Mouse (Mus musculus) left cerebral cortex, adult 11 months (tissue): ENCODE measurements around the gene Havcr2.
"Not testable (repeated sequence)": the region's sequence is repeated elsewhere in the genome, so short reads cannot be mapped to it uniquely, and the experiment has no call there.

Experiments used
- DNase-seq: peaks from one replicate; pipeline ENCODE4 v3.0.0; 2022; ENCODE audit warnings: low spot score

Gene Havcr2

DNA sequence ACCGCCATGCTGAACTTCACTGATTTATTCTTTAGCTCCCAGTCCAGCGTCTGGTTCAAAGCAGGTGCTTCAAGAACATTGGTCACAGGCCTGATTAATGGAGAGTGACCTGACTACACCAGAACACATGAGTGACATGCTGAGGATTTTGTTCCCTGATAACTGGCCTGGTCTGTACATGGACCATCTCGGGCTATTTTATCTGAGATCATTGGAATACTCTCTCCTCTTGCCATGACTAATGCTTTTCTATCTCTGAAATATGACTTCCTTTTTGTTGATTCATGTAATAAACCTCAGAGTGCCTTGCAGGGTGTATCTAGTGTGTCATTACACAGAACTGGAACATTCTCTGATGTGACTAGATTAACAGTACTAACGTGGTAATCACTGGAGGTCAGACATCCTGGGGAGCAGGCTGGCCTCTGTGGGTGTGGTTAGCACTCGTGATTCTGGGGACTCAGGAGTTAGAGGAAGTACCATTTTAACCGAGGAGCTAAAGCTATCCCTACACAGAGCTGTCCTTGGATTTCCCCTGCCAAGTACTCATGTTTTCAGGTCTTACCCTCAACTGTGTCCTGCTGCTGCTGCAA lies at the start of gene Havcr2:
Havcr2 (plus strand) TSS at position 483 of the 593 bp plus-strand sequence.
- no peak for DNase-seq

DNA sequence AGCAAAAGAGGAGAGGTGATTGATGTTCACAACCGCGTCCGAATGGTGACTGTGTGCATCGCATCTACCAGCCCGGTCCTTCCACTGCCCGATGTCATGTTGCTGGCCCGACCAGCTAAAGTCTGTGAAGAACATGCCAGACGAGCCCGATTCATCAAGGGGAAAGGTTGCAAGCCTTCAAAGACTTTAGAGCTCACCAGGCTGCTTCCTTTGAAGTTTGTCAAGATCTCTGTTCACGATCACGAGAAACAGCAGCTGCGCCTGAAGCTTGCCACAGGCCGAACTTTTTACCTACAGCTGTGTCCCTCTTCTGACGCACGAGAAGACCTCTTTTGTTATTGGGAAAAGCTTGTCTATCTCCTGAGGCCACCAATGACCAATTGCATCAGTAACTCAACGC lies 49.7 kb upstream of the Havcr2 start:
- DNase-seq, result no peak

DNA sequence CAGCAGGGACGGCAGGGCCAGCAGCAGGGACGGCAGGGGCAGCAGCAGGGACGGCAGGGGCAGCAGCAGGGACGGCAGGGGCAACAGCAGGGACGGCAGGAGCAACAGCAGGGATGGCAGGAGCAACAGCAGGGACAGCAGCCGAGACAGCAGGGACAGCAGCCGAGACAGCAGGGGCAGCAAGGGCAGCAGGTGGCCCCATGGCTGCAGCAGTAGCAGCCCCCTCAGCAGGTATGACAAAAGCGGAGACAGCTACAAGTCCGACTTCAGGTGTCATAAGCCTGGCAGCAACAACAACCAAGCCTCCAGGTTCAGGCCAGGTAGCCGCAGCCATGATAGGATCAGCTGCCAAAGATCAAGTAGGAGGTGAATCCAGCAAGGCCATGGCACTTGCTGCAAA lies 48.0 kb upstream of the Havcr2 start:
- no peak for DNase-seq

DNA sequence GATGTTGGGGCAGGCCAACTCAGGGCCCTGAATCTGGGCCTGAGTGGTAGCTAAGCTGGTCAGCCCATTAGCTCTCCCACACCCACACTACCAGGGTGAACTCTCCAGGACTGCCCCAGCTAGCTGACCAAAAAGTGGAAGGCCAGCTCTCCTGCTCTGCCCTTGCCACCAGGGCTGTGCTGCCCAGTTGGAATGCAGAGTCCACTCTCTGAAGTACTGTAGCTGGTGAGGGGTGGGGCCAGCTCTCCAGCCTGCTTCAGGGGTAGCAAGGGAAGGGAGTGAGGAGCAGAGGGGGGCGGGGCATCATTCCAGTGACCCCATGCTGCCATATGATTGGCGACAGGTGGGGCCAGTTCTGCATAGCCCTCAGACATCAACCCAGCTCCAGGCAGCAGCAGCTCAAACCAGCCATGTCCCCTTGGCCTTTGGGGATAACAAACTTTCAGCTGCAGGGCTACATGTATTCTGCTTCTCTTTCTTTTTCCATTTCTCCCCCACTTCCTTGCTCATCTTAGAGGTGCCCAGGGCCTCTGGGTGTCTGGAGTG lies 44.6 kb upstream of the Havcr2 start:
- no peak for DNase-seq

DNA sequence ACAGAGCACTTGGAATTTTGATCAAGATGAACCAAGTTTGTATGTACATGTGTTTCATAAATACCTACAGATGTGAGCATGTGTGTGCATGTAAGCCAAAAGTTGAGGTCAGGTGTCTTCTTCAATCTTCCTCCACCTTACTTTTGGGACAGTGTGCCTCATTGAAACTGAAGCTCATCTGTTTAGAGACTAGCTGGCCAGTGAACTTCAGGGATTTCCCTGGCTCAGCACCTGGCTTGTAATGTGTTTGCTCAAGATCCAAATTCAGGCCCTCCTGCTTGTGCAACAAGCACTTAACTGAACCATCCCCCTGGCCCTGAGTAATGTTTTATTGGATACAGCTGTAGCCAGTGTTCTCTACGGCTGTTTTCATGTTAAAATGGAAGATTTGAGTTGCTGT lies 36.3 kb upstream of the Havcr2 start:
- no peak for DNase-seq

DNA sequence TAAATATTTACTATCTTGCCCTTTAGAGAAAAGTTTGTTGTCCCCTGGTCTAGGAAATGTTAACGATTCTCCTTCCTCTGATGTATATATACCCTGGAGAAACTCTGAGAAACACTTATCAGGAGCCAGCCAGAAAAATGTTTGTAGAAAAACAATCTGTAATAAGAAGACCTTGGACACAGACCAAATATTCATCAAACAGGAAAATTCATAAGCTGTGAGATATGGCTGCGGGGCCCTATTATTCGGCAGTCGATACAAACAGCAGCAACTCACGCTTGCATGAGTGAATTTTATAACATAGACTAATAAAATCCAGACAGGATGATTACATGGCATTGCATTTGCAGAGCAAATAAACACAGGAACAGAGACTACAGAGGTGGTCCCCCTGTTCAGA lies 35.9 kb upstream of the Havcr2 start:
- DNase-seq, result no peak

DNA sequence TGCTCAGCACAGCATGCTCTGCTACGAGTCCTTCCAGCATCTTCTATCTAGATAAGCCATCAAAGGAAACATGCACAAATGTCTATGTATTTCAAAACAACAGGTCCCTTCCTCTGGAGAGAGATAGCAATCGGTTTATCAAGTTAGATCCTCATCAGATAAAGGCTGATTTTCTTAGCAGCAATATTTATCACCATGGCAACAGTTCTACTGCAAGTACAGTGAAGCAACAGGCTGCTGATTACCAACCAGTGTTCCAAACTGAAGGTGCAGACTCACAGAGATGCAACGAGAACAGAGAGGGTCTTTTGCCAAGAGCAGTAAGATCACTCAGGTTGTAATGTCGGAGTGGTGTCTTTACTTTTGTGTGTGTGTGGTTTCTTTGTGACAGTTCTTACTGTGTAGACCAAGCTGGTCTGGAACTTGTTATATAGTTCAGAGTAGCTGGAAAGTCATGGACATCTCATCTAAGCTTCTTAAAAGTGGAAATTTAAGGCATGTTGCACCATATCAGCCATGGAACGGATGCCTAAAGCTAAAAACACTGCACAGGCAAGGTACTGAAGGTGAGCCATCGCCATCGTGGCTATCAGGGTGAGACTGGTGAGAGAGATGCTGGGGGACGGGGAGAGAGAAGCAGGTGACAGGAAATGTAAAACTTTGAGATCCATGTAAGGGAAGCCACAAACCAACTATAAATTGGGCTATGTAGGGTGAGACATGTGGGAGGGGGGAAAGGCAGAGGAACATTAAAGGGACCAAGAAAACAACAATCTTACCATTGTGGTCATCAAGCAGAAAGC lies 33.4 kb upstream of the Havcr2 start:
- DNase-seq, result no peak

DNA sequence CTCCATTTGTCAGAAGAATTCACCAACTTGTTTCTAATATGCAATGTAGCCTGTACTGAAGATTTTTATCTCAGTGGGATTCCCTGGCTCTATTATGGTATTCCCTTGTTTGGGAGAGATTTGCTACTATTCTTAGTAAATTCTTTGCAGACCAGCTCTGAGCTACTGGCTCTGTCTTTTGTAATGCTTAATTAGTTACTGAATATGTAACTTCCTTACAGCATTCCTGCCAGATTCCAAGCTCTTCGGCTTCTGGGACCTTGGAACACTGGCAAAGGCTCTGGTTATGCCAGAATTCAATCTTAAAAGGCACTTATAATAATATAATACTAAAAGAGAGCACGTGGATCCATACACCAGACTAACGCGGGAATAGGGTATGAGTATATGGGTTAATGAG lies 26.6 kb upstream of the Havcr2 start:
- DNase-seq, result not testable (repeated sequence)

DNA sequence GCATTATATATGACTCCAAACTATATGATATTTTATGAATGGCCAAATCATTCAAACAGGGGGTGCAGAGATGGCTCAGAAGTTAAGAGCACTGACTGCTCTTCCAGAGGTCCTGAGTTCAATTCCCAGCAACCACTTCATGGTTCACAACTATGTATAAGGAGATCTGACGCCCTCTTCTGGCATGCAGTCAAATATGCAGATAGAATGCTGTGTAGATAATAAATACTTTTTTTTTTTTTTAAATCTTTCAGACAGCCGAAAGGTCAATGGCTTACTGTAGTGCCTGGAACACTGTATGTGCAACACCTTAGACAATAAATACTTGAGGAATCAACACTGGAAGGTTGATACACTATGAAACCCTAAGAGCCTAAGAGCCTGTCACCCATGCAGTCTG lies 24.6 kb upstream of the Havcr2 start:
- no peak for DNase-seq

DNA sequence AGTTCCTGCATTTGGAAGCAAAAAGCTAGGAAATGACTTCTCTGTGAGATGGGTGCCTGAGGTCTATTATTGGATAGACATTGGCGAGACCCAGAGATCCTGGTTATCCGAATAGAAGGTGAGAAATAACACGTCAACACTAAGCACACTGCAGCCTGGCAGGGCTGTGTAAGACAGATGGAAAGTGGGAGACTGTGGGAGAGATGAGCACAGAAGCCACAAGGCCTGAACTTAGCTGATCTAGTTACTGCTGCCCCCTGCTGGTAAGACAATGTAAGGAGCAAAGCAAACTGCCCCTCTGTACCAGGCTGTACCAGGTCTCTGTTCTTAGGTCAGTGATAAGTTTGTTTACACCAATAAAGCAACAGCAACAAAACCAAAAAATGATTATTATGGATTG lies 23.6 kb upstream of the Havcr2 start:
- peak; percentile 81 for DNase-seq

DNA sequence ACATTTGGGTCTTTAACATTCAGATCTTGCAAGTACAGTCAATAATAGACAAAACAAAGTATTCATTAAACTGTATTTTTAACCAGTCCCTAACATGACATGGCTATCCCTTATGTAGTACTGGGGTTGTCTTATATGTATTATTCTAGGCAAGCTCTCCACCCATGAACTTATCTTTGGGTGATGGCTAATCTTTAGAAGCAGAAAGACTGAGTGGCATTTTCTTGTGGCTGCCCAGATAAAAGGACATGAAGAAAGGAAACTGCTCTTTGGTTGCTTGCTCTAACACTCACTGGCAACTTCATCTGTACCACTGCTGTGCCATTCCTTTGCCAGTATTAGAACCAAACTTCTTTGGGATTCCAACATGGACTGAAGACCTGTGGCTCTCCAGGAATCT lies 19.4 kb upstream of the Havcr2 start:
- no peak for DNase-seq

DNA sequence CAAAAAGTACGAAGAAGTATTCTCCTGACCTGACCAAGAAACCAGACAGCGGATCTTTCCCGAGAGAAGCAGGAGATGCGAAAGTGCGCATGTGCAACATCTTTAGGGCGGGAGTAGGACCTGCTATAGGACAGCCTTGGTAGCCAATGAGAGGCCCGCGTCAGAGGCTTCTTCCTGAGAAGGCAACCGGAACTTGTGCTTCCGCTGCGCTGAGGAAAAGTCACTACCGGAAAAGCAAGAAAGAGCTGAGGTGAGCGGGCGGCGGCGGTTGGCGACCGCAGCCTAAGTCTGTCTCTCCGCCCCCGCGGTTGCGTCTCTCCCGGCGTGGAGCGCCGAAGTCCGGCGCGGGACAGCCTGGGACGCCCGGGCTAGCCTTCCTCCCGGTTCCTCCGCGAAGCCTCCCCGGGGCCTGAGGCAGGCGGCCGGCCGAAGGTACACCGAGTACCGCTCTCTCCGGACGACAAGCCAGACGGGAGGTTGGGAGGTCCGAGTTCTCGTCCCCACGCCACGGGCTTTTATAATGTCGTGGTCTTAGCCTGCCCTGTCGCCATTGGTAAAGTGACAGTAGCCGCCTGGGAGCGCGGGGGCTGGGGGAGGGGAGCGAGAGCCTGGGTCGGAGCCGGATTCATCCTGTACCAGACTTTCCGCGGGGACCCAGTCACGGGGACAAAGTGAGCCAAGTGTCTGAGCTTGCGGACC lies 17.8 kb upstream of the Havcr2 start, which contains the start of gene Med7:
Med7 (plus strand) TSS at position 166 of the 699 bp plus-strand sequence.
- DNase-seq, result peak; percentile 94

DNA sequence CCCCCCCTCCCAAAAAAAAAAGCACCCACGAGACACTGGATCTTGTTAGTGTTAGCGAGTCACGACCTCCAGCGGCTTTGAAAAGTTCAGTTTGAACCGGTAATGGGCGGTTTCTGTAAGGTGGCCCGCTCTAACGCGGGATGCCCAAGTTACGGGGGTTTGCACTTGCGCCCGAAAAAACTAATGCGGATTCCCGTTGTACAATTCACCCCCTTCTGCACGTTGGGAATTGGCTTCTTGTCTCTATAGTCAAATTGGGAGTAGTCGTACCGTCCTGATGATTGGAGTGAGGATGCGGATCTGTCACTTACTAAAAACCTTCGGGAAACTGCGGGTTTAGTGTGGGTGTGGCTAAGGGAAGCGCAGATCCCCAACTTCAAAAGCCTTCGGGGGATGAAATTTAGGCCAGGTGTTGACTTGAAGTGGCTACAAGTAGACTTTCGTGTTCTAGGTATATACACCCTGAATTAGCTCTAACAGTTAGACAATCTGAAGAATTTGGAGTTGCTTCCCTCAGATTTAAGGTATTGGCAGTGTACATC lies 17.2 kb upstream of the Havcr2 start:
- no peak for DNase-seq

DNA sequence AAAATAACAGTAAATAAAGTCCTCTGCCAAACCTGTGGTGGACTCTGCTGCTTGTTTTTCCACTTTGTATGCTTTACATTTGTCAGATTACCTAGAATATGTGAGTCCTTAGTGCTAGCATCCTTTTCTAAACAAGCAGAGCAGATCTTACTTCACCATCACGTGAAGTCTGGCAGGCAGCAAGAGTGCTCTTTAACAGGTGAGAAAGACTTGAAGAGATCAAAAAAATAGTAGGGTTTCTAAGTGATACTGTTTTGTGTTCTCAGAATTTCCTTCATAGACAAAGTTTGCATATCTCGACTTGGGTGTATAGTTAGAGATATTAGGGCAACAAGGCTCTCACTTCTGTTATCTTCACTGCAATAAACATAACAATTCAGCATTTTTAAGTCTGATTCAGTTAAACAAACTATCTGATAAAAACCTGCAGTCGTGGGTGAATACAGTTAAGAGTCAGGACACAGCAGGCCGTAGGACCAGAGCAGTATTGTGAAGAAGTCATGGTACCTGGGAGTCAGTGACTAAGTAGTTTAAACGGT lies 15.7 kb upstream of the Havcr2 start:
- no peak for DNase-seq

DNA sequence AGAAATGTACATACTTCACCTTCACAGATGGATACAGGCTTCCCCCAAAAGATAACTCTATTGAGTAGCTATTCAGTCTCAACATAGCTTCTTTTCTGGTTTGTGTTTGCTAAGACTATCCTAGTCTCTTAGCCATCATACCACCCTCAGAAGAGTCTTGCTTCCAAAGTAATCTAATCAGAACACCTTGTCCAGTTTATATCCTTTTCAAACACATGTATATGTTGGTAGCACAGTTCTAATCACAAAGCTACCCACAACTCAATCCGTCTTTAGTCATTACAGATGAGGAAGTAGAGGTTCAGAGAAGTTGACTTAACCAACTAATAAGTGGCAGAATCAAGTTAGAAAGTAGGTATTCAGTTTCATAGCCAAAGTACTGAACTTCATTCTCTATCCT lies 13.0 kb upstream of the Havcr2 start:
- no peak for DNase-seq

DNA sequence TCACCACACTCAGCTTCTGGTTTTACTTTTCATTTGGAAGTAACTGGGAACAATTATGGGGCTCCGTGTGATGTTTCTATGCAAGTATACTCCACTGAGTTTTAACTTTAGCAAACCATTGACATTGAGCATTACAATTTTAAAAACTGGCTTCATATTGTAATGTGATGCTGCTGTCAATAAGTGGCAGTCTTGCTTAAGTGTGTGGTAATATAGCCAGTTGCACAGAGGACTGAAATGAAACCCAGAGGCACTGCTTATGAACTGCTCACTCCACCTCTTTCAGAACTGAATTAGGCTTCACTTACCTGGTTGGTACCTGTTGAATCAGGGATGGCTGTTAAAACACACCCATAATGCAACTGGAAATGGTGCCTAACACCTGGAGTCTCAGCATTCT lies 11.6 kb upstream of the Havcr2 start:
- DNase-seq, result no peak

DNA sequence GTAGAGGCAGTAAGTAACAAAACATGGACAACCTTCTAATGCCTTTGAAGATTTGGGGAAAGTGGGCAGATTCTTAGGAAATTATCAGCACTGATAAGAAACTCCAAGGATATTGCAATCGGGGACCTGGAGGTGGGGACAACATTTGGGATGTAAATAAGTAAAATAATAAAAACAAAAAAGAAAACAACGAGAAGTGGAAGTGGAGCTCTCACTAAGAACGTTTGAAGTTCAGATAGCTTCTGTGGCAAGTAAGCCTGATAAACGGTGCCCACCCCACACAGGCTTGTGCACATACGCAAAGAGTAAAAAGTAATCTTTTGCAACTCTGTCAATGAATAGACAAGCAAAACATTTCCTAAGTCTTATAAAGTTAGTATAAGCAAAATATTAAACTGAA lies 10.8 kb upstream of the Havcr2 start:
- DNase-seq, result no peak

DNA sequence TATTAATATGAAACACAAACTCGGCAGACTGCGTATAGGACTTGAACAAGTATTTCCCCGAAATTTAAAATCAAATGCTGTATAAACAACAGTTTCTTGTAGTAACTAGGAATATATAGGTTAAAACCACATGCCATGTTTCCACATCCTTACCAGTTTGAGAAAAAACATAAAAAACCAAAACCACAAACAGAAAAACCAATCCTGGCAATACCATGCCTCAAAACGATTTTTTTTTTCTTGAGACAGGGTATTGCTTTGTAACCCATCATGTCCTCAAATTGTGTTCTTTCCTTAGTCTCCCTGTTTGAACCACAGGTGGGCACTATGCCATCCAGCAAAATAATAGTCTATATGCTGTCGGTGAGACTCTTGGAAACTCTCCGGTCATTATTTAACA lies 8.6 kb upstream of the Havcr2 start:
- DNase-seq, result no peak

DNA sequence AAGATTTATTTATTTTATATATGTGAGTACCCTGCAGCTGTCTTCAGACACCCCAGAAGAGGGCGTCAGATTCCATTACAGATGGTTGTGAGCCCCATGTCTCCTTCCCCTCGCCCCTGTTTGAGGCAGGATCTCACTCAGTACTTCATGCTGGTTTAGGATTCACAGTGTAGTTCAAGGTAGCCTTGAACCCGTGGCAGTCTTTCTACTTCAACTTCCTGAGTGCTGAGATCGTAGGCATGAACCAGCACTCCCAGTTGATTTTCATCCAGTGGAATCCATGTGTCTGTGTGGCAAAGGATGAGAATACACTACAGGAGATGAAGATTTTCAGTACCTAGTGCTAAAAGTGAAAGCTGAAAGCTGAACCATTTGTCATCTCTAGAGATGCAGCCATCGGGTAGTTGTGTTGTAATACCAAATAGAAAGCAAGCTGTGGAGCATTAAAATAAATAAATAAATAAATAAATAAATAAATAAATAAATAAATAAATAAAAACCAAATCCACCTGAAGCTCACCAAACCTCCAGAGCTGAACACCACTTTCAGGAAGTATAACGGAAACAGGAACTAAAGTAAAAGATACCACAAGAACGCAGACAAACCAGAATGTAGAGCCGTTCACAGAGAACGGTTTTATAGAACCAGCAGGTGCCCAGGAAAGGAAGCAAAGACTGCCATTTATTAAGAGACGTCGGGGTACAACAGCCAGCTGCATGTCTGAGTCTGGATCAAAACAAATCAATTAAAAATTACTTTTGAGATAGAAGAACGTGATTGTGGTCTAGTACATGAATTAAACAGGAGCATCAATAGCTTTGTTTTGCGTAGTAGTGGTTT lies 6.9 kb upstream of the Havcr2 start:
- DNase-seq, result no peak

DNA sequence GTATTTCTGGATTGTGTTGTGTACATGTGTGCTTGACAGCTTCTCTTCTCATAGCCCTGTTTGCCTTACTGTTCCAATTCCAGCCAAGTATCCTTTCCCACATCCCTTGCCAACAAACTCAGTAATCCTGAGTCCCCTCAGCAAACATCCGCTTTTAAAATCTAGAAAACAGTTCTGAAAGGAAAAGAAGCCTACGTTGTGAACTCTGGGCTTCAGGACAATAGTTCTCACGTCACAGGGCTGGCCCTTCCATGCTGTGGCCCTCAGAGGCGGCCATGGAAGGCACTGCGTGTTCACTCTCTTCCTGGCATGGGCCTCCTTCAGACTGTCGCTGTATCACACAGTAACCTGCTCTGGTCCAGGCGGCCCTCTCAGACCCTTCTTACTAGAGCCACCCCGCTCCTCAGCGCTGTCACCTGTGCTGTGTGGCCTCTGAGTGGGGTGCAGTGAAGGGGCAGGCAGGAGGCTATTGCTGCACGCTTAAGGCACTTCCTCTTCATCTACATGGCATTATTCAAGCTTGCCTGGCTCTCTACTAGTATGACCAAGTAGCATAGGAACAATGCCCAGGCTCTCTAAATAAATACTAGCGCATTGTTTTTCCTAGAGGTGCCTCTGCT lies 5.2 kb upstream of the Havcr2 start:
- no peak for DNase-seq

DNA sequence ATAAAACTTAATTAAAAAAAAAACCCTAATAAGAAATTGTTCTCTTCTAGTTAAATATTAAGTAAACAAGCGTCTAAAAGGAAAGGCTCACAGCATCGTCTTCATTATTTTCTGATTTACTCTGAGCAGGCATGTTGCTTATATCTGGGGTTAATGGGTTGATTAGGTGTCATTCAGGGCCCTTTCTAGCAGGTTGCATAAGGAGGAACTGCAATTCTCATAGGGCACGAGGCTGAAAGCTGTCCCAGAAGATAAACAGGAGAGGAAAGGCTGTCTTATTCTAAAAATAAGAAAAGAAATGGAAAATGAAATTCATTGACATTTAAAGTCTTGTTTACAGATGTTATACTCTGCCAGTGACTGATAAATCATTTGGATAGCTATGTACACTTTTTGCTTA lies 5.2 kb downstream of the Havcr2 start:
- no peak for DNase-seq
